ENCODE assay signal across 8 mouse cellular contexts in the genomic region with DNA sequence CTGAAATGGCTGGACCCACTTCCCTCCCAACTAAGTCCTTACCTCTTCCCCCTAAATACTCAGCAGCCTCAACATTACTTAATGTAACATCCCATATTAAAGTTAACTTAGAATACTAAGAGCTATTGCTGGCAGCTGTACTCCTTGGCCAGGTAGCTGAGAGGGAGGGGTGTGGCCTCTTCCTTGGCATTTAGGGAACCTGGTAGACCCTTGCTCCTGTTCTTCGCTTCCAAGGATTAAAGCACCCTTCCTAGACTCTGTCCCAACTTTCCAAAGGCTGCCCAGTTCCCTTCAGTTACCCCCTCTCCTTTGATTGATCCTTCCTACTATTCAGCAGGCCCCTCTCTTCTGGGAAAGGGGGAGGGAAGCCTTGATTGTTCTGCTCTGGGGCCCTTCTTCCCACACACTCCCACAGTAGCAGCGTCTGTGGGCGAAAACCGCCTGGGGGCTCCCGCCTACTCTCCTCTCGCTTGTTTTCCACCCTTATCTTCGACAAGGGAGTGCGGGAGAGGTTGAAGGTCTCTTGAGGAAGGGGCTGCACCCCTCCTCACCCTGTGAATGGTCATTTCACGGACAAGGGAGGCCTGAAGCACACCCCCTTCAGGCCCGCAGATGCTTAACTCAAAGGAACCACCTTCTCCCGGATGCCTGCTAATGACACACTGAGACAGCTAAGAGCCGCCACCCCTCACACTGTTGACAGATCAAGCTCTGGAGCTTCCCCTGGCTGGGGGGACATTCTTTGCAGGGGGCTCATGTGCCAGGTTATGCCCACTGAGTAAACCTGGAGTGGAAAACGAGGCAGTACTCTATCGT. TPM values are rescaled to one million over a fixed set of nuclear protein-coding genes. Genes with fewer than 3 reads are reported as not detected.
DNase-seq lines count a peak whose midpoint lies in the region; ATAC-seq and TF ChIP-seq lines count a peak whose summit lies in the region.

No protein-coding gene starts in this region.

- H3K27ac ChIP-seq in heart, embryonic 16.5 days (ENCODE audit: low read length): peak overlapping the region; percentile 99
- no peak overlapping the region for H3K27ac ChIP-seq in liver, embryonic 14.5 days
- H3K27ac ChIP-seq in small intestine, adult 2 months (ENCODE audit: insufficient read depth, low read depth, low read length): peak overlapping the region; percentile 84

- no peak for ATAC-seq in heart, embryonic 16.5 days (replicated peaks; ENCODE audit: extremely low read depth, insufficient read depth, low FRiP score)
- ATAC-seq in liver, embryonic 14.5 days (ENCODE audit: insufficient read depth): no peak
- ATAC-seq in monocyte, adult 5-6 weeks (replicated peaks; ENCODE audit: insufficient number of reproducible peaks, low FRiP score, low TSS enrichment, poor library complexity, severe bottlenecking): no peak

- H3K27me3 ChIP-seq in heart, embryonic 16.5 days (ENCODE audit: control insufficient read depth, insufficient read depth, low read length): no peaks in the 10 kb centered on the region
- H3K27me3 ChIP-seq in liver, embryonic 14.5 days (ENCODE audit: control insufficient read depth, insufficient read depth, low read length): peaks cover 50% of the 10 kb centered on the region
- no peaks in the 10 kb centered on the region for H3K27me3 ChIP-seq in small intestine, adult 2 months (ENCODE audit: control insufficient read depth, insufficient read depth, low read length)

- TF ChIP-seq POLR2A in small intestine, adult 2 months (IDR thresholded peaks at IDR 0.05; ENCODE audit: low read depth, low read length): no peak

- H3K4me1 ChIP-seq in heart, embryonic 16.5 days (ENCODE audit: control insufficient read depth, insufficient read depth, low read length): peaks cover 67% of the 10 kb centered on the region
- H3K4me1 ChIP-seq in liver, embryonic 14.5 days (replicated peaks; ENCODE audit: control insufficient read depth in 2 of 2, insufficient read depth in 2 of 2, low read length in 1 of 2): peaks cover 0 to 15% of the 10 kb centered on the region in 2 experiments; a peak in 2 of 4 replicates
- H3K4me1 ChIP-seq in small intestine, adult 2 months (ENCODE audit: control insufficient read depth, insufficient read depth, insufficient read length, low read length): peaks cover 24% of the 10 kb centered on the region

- peak overlapping the region; percentile 90 for H3K4me2 ChIP-seq in heart, embryonic 16.5 days (ENCODE audit: low read depth, low read length)
- H3K4me2 ChIP-seq in liver, embryonic 14.5 days (ENCODE audit: low read depth): peak overlapping the region; percentile 65

- H3K9ac ChIP-seq in heart, embryonic 16.5 days (ENCODE audit: low read length): peak overlapping the region; percentile 93
- H3K9ac ChIP-seq in liver, embryonic 14.5 days (replicated peaks): no peak overlapping the region

- DNase-seq in adrenal gland, adult 2 months: peak; percentile 40
- no peak for DNase-seq in adrenal gland, postnatal 10 days
- DNase-seq in thymus, postnatal 25 days: peak; percentile 42
- no peak for DNase-seq in thymus, postnatal 10 days (ENCODE audit: low spot score in 2 of 2)
- DNase-seq in liver, embryonic 14.5 days (ENCODE audit: low read depth in 3 of 3, low spot score in 3 of 3): no peak

- peak overlapping the region; percentile 82 for H3K4me3 ChIP-seq in heart, embryonic 16.5 days (ENCODE audit: low read length)
- peak overlapping the region; percentile 54 to 55 for H3K4me3 ChIP-seq in liver, embryonic 14.5 days (ENCODE audit: insufficient read depth in 1 of 2, low read depth in 2 of 2, low read length in 2 of 2)
- peak overlapping the region; percentile 75 for H3K4me3 ChIP-seq in small intestine, adult 2 months (ENCODE audit: low read depth, low read length)

- peaks cover 10% of the 10 kb centered on the region for H3K36me3 ChIP-seq in heart, embryonic 16.5 days (ENCODE audit: control insufficient read depth, insufficient read depth)
- no peaks in the 10 kb centered on the region for H3K36me3 ChIP-seq in liver, embryonic 14.5 days (replicated peaks; ENCODE audit: control insufficient read depth, insufficient read depth, low read depth)
- peaks cover 18% of the 10 kb centered on the region for H3K36me3 ChIP-seq in small intestine, adult 2 months (ENCODE audit: control insufficient read depth, insufficient read depth, low read length)

- H3K9me3 ChIP-seq in heart, embryonic 16.5 days (replicated peaks; ENCODE audit: control insufficient read depth, low read length): no peaks in the 10 kb centered on the region
- no peaks in the 10 kb centered on the region for H3K9me3 ChIP-seq in liver, embryonic 14.5 days (ENCODE audit: control insufficient read depth, low read length)

- no peak for TF ChIP-seq EP300 in liver, embryonic 14.5 days (IDR thresholded peaks at IDR 0.05; ENCODE audit: low read depth)

- no peak for TF ChIP-seq CTCF in liver, embryonic 14.5 days (IDR thresholded peaks at IDR 0.05; ENCODE audit: low read depth)
- no peak for TF ChIP-seq CTCF in small intestine, adult 2 months (IDR thresholded peaks at IDR 0.05; ENCODE audit: extremely low read depth, insufficient read length, insufficient replicate concordance, low read depth, low read length)

- 8% methylated on average over 14 of the region's 14 CpGs for WGBS in heart, embryonic 16.5 days
- 6% methylated on average over 14 of the region's 14 CpGs for WGBS in liver, embryonic 14.5 days (ENCODE audit: insufficient replicate concordance)
- 20% methylated on average over 14 of the region's 14 CpGs for WGBS in small intestine, adult 2 months

RNA-seq across cellular contexts. Expression of a gene that starts 1.1 kb away (rescaled TPM):
- 1 to 10 TPM; 4.6 to 9.1 TPM for total RNA-seq in adrenal gland, adult 2 months (2021)
- 1.5 and 2.6 TPM in 2 replicates for polyA plus RNA-seq in adrenal gland, adult 2 months (2012; rRNA removed)
- total RNA-seq in adrenal gland, postnatal 10 days (2021): 1 to 10 TPM; 7.8 to 9.4 TPM
- polyA plus RNA-seq in heart, embryonic 16.5 days (2015; fragmentation: Nextera tagmentation; extraction: Ambion mirVana): 8.3 and 8.7 TPM in 2 replicates
- polyA plus RNA-seq in liver, embryonic 14.5 days (2012; rRNA removed): 5.0 and 5.5 TPM in 2 replicates
- 5.6 and 5.7 TPM in 2 replicates for polyA plus RNA-seq in liver, embryonic 14.5 days (2014; fragmentation: Nextera tagmentation; extraction: Ambion mirVana)
- polyA plus RNA-seq in small intestine, adult 2 months (2012; rRNA removed): 0.67 and 2.5 TPM in 2 replicates
- total RNA-seq in monocyte, adult 5-6 weeks (2017): 16.1 to 28.4 TPM (median 17.2 TPM) in 3 replicates

RNA-seq across cellular contexts. Expression of a gene that starts 2.8 kb away (rescaled TPM):
- 10 to 100 TPM; 16.9 to 26.6 TPM for total RNA-seq in adrenal gland, adult 2 months (2021)
- polyA plus RNA-seq in adrenal gland, adult 2 months (2012; rRNA removed): 35.9 and 38.7 TPM in 2 replicates
- total RNA-seq in adrenal gland, postnatal 10 days (2021): 10 to 100 TPM; 19.0 to 24.8 TPM
- polyA plus RNA-seq in heart, embryonic 16.5 days (2015; fragmentation: Nextera tagmentation; extraction: Ambion mirVana): 10.9 and 12.7 TPM in 2 replicates
- polyA plus RNA-seq in liver, embryonic 14.5 days (2012; rRNA removed): 4.0 and 4.1 TPM in 2 replicates
- polyA plus RNA-seq in liver, embryonic 14.5 days (2014; fragmentation: Nextera tagmentation; extraction: Ambion mirVana): 0.88 and 1.1 TPM in 2 replicates
- 9.4 and 31.8 TPM in 2 replicates for polyA plus RNA-seq in small intestine, adult 2 months (2012; rRNA removed)
- total RNA-seq in monocyte, adult 5-6 weeks (2017): 12.6 to 35.9 TPM (median 17.8 TPM) in 3 replicates

RNA-seq across cellular contexts. Expression of a gene that starts 22.8 kb away (rescaled TPM):
- total RNA-seq in adrenal gland, adult 2 months (2021): 100 to 1,000 TPM in 1 of 2 experiments, 10 to 100 TPM in 1; 88.3 to 109 TPM
- polyA plus RNA-seq in adrenal gland, adult 2 months (2012; rRNA removed): 67.6 and 83.8 TPM in 2 replicates
- total RNA-seq in adrenal gland, postnatal 10 days (2021): 10 to 100 TPM; 64.7 to 67.8 TPM
- 36.1 and 36.7 TPM in 2 replicates for polyA plus RNA-seq in heart, embryonic 16.5 days (2015; fragmentation: Nextera tagmentation; extraction: Ambion mirVana)
- polyA plus RNA-seq in liver, embryonic 14.5 days (2012; rRNA removed): 10.9 TPM in 2 replicates
- 10.2 and 12.4 TPM in 2 replicates for polyA plus RNA-seq in liver, embryonic 14.5 days (2014; fragmentation: Nextera tagmentation; extraction: Ambion mirVana)
- 45.7 and 101 TPM in 2 replicates for polyA plus RNA-seq in small intestine, adult 2 months (2012; rRNA removed)
- 171 to 211 TPM (median 204 TPM) in 3 replicates for total RNA-seq in monocyte, adult 5-6 weeks (2017)

RNA-seq across cellular contexts. Expression of a gene that starts 39.4 kb away (rescaled TPM):
- 10 to 100 TPM in 1 of 2 experiments, 1 to 10 TPM in 1; 1.1 to 15.1 TPM for total RNA-seq in adrenal gland, adult 2 months (2021)
- polyA plus RNA-seq in adrenal gland, adult 2 months (2012; rRNA removed): 0.21 and 4.0 TPM in 2 replicates
- 1 to 10 TPM; 1.0 to 2.2 TPM for total RNA-seq in adrenal gland, postnatal 10 days (2021)
- polyA plus RNA-seq in heart, embryonic 16.5 days (2015; fragmentation: Nextera tagmentation; extraction: Ambion mirVana): 0.21 and 1.8 TPM in 2 replicates
- 0.25 and 0.30 TPM in 2 replicates for polyA plus RNA-seq in liver, embryonic 14.5 days (2012; rRNA removed)
- 0.06 and 0.19 TPM in 2 replicates for polyA plus RNA-seq in liver, embryonic 14.5 days (2014; fragmentation: Nextera tagmentation; extraction: Ambion mirVana)
- 166 and 688 TPM in 2 replicates for polyA plus RNA-seq in small intestine, adult 2 months (2012; rRNA removed)
- 1.6 TPM in 1 of 3 replicates, not detected in the others for total RNA-seq in monocyte, adult 5-6 weeks (2017)

RNA-seq across cellular contexts. Expression of a gene that starts 44.6 kb away (rescaled TPM):
- total RNA-seq in adrenal gland, adult 2 months (2021): 100 to 1,000 TPM; 138 to 196 TPM
- 197 and 201 TPM in 2 replicates for polyA plus RNA-seq in adrenal gland, adult 2 months (2012; rRNA removed)
- total RNA-seq in adrenal gland, postnatal 10 days (2021): 100 to 1,000 TPM; 170 to 208 TPM
- polyA plus RNA-seq in heart, embryonic 16.5 days (2015; fragmentation: Nextera tagmentation; extraction: Ambion mirVana): 33.4 and 34.4 TPM in 2 replicates
- polyA plus RNA-seq in liver, embryonic 14.5 days (2012; rRNA removed): 14.1 and 18.2 TPM in 2 replicates
- polyA plus RNA-seq in liver, embryonic 14.5 days (2014; fragmentation: Nextera tagmentation; extraction: Ambion mirVana): 13.2 and 16.1 TPM in 2 replicates
- 82.4 and 200 TPM in 2 replicates for polyA plus RNA-seq in small intestine, adult 2 months (2012; rRNA removed)
- total RNA-seq in monocyte, adult 5-6 weeks (2017): 147 to 219 TPM (median 171 TPM) in 3 replicates

Comparison
In these comparisons a context has a peak if more than half of its experiments do, and no peak if none do; other contexts are left out.
1. DNase-seq: peak in adrenal gland, adult 2 months (single experiment) and thymus, postnatal 25 days (single experiment); none in adrenal gland, postnatal 10 days (single experiment), thymus, postnatal 10 days (0 of 2) and liver, embryonic 14.5 days (0 of 3).
2. Peak in every context shown above with its lines, with median percentiles within 50 percentile points of each other: H3K4me3 ChIP-seq.